Mouse (Mus musculus) heart, postnatal 4 days (tissue): Measurements from ENCODE around the gene Ift57. TPM values are rescaled to one million over a fixed set of nuclear protein-coding genes. Genes with fewer than 3 reads are reported as not detected.

Source experiments
- DNase-seq: peaks from one replicate; pipeline ENCODE4 v3.0.0; 2021
- total RNA-seq, 2 experiments: library from RNA; stranded (reverse); gene quantifications; 2 replicates each; pipeline ENCODE4 v1.2.3; 2021

Ift57 gene
- total RNA-seq, 2 experiments from 2014 or later, result 13.9 to 16.7 TPM

- DNase-seq, result no peak
Measured at GRCm38 (mm10) chr16:49760517-49761203, 61.6 kb downstream of the Ift57 start.

GRCm38 (mm10) chr16:49761981-49762380 is 62.9 kb downstream of the Ift57 start:
- no peak for DNase-seq

- DNase-seq, result peak; percentile 40
Measured at GRCm38 (mm10) chr16:49766326-49766725, 67.3 kb downstream of the Ift57 start.

- DNase-seq, result no peak
Measured at GRCm38 (mm10) chr16:49768491-49769031, 69.5 kb downstream of the Ift57 start.

- no peak for DNase-seq
Measured at GRCm38 (mm10) chr16:49769831-49770261, 70.8 kb downstream of the Ift57 start.

- no peak for DNase-seq
Measured at GRCm38 (mm10) chr16:49770320-49771189, 71.5 kb downstream of the Ift57 start.

- DNase-seq, result no peak
Measured at GRCm38 (mm10) chr16:49771609-49772396, 72.8 kb downstream of the Ift57 start.

- no peak for DNase-seq
Measured at GRCm38 (mm10) chr16:49772576-49772975, 73.5 kb downstream of the Ift57 start.

GRCm38 (mm10) chr16:49773068-49773467 is 74.0 kb downstream of the Ift57 start:
- no peak for DNase-seq

GRCm38 (mm10) chr16:49774059-49775001 is 75.3 kb downstream of the Ift57 start:
- DNase-seq, result no peak

- DNase-seq, result no peak
Measured at GRCm38 (mm10) chr16:49775002-49775966, 76.3 kb downstream of the Ift57 start.

- no peak for DNase-seq
Measured at GRCm38 (mm10) chr16:49776981-49777380, 77.9 kb downstream of the Ift57 start.

- DNase-seq, result no peak
Measured at GRCm38 (mm10) chr16:49781556-49782156, 82.6 kb downstream of the Ift57 start.

GRCm38 (mm10) chr16:49783369-49783768 is 84.3 kb downstream of the Ift57 start:
- DNase-seq, result no peak

GRCm38 (mm10) chr16:49786116-49786515 is 87.1 kb downstream of the Ift57 start:
- no peak for DNase-seq

- no peak for DNase-seq
Measured at GRCm38 (mm10) chr16:49787714-49788113, 88.7 kb downstream of the Ift57 start.

GRCm38 (mm10) chr16:49790575-49791465 is 91.8 kb downstream of the Ift57 start:
- DNase-seq, result no peak

GRCm38 (mm10) chr16:49792446-49792878 is 93.4 kb downstream of the Ift57 start:
- DNase-seq, result peak; percentile 66

GRCm38 (mm10) chr16:49793596-49793995 is 94.6 kb downstream of the Ift57 start:
- DNase-seq, result no peak
